Mouse (Mus musculus): ENCODE measurements around the gene Hnrnpf. TPM values are rescaled to one million over a fixed set of nuclear protein-coding genes. Genes with fewer than 3 reads are reported as not detected.

The Hnrnpf gene
- total RNA-seq, 4 experiments from 2014 or later: 119 to 160 (median 148) TPM

- DNase-seq (ENCODE audit: low spot score in 2 of 2): no peak
Observed at GRCm38 (mm10) chr6:117920659-117921640, 20.8 kb downstream of the Hnrnpf start.

GRCm38 (mm10) chr6:117922041-117922440 lies 21.9 kb downstream of the Hnrnpf start:
- no peak for DNase-seq (ENCODE audit: low spot score in 2 of 2)

DNA sequence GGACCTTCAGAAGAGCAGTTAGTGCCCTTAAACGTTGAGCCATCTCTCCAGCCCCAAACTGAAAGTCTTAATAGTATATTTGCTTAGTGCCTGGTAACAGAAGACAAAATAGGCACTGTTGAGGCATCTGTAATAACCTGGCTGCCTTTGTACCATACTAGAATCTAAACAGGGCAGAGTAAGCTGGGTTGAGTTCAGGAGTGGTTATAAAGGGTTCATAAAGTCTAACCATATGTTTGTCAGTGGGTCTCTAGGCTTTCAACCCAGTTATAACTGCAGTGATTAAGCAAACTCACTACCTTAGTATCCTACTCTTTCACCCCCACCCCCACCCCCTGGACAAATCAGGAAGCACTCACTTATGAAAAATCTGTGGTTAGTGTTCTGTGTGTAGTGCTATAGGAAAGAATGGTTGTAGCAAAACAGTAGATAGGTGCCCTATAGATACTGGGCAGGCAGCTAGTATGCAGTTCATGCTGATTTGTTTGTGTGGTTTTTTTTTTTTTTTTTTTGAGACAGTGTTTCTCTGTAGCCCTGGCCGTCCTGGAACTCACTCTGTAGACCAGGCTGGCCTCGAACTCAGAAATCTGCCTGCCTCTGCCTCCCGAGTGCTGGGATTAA lies 26.9 kb downstream of the Hnrnpf start:
- no peak for DNase-seq (ENCODE audit: low spot score in 2 of 2)

DNA sequence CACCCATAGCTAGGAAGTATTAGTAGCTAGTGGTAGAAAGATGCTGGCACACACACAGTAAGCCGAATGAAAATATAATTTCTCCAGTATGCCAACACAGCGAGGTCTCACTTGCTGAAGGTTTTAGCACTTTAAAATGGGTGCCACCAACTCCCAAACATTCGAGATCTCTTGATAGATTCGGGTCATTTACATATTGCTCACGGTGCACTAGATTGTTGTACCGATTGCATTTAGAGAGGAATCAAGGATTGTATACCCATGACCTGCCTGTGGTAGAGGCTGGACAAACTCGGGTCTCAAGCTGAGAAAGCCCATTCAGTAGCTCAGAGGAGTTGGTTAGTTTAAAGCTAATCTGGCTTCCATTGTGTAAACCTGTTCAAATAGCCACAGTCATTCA lies 27.8 kb downstream of the Hnrnpf start:
- DNase-seq (ENCODE audit: low spot score in 2 of 2): no peak

DNA sequence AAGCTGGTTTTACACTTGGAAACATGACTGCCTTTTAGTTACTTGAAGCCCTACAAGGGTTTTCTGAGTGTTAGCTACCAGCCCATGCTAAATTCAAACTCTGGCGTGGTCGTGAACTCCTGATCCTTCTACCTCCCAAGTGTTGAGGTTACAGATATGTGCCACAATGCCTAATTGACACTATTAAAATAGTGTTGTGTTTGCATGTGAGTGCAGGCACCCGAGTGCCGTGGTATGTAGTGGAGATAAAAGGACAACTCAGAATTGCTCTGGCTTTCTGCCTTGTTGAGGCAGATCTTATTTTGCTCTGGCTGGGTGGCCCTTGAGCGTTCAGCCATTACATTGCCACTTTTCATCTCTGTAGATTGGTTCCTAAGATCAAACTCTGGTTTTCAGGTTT lies 28.6 kb downstream of the Hnrnpf start:
- DNase-seq (ENCODE audit: low spot score in 2 of 2): no peak

- DNase-seq (ENCODE audit: low spot score in 2 of 2): no peak
Observed at GRCm38 (mm10) chr6:117929945-117930655, 30.0 kb downstream of the Hnrnpf start.

DNA sequence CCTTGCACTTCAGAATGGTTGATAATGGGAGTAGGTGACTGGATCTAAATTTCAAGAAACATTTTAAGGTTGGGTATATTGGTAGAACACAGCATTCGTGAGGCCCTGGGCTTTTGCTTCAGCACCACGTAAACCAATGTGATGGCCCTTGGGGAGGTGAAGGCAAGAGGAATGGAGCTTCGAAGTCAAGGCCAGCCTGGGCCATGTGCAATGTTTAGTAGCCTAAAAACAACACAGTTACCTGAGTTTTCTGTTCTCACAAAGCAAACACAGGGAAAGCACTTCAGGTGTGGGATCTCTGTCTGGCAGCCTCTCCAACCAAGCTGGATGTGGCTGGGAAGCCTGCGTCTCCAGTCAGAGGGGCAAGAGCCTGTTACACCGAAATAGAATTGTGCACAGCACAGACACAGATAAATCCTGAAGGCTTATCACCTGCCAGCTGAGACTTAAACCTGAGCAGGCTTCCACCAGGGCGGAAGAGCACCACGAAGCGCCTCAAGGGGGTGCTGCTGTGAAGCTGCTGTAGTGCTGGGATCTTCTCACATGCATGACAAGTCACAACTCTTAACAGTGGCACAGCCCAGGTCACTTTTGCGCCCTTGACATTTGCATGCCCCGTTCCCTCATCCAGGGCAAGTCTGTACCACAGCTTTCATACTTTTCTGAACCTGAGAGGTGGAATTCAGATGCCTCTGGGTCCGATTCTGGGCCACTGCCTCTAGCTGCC lies 32.4 kb downstream of the Hnrnpf start:
- DNase-seq (ENCODE audit: low spot score in 2 of 2): no peak

DNA sequence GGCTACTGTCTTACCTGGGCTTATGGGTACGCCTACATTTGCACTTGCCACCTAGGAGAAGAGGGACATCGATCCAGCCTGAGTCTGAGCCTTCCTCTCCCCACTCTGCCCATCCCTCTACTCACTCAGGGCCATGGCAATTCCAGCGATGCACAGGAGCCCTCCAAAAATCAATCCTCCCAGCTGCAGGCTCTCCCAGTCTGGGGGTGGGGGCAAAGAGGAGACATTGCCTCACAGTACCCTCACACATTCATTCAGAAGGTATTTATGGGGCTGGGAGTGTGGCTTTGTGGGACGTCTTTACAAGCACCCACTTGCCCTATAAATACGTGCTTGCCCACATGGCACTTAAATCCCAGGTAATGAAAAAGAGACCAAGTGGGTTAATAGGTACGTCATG lies 34.2 kb downstream of the Hnrnpf start:
- DNase-seq (ENCODE audit: low spot score in 2 of 2): no peak

DNA sequence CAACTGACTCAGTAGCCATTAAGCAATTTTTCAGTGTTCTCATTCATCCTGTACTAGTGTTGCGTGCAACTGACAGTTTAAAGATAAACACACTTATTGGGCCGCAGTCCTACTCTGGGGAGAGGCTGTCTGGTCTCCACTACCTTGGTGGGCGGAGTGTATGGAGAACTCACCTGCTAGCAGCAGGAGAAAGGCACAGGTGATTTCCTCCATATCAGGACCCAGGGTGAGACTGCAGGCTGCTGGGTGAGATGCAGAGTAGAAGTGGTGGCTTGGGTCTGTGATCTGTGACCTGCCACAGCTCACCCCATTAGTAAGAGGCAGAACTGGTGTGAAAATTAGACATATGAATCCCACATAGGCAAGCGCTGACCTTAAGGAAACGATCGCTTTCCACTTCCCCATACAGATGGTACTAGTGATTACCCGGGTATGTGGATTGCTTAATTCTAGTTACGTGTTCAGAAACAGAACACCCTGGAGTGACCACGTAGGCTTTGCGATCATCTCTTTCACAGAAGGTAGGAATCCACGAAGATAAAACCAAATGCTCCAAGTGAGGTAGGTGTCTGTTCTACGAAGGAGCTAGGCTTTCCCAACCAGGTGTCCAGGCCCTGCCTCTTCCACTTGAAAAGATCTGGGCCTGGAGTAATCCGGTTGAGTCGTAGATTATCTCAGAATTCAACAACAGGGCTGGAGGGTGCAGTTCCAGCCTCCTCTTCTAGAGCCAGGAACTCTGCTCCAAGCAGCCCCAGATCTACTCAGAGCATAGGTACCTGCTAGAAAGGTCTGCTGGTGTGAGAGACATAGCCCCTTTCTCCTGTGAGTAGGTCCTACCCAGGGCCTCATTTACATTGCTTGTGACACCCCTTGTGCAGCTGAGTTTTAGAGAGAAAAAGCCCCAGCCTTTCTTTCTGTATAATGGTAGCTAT lies 35.8 kb downstream of the Hnrnpf start:
- DNase-seq (ENCODE audit: low spot score in 2 of 2): no peak

GRCm38 (mm10) chr6:117937222-117937932 lies 37.3 kb downstream of the Hnrnpf start, which contains the start of gene Fxyd4:
Fxyd4 (minus strand) TSS chr6:117937692.
- DNase-seq (ENCODE audit: low spot score in 2 of 2): no peak

DNA sequence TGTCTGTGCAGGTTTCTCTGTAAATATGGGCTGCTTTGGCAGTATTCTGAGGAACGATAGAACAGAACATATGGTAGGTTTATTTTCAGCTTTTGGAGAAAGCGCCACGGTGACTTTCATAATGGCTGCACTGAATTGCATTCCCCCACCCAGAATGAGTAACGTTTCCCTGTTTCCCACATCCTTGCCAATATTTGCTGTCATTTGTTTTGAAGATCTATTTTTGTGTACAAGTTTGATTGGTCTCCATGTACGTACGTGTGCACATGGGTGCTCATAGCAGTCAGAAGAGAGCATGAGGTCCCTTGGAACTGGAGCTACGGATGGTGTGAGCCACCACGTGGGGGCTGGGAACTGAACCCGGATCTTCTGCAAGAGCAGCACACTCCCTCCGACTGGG lies 38.8 kb downstream of the Hnrnpf start:
- peak; percentile 34 to 52 for DNase-seq (ENCODE audit: low spot score in 2 of 2)

DNA sequence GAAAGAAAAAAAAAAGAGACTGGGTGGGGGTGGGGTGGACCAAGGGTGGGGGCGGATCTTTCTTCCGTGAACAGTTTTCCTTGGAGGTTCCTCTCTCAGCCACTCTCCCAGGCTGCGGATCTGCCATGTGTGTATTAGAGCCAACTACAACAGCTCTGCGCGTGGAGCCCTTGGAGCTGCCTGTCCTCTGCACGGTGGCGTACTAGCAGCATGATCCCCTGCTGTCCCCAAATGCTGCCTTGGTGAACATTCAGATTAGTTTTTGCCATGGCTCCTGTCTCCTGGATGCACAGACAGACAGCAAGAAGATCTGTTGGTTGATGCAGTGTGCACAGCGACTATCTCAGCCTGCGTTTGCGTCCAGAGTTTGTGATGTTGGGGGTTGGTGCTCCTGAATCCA lies 42.6 kb downstream of the Hnrnpf start:
- DNase-seq (ENCODE audit: low spot score in 2 of 2): peak; percentile 44 to 49

DNA sequence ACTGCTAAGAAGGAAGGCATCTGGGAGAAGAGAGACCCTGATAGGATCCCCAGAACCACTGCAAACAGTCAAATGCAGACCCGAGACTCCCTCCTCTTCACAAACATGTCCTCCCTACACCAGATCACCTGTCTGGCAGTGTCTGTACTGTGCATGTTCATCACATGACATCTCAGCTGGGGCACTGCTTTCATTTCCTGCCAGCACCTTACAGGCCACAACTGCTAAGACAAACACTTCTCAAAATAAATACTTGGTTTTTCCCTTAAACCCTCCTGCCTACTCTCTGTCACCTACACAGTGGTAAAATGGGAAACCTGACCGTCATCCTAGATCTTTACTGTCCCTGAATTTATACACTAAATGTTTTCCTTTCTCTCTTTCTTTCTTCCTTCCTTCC lies 43.8 kb downstream of the Hnrnpf start:
- no peak for DNase-seq (ENCODE audit: low spot score in 2 of 2)

DNA sequence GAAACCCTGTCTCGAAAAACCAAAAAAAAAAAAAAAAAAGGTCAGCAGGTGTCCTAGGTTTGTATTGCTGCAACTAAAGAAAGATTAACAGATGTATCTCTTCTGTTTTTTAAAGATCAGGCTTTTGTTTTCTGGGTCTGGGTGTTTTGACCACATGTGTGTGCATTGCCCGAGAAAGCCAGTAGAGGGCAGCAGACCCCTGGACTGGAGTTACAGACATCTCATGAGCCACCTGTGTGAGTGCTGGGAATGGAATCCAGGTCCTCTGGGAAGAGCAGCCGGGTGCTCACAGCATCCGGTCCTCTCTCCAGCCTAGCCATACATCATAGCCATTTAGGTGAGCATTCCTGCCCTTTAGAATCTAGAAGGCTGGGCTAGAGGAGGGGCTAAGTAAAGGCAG lies 52.2 kb downstream of the Hnrnpf start:
- no peak for DNase-seq (ENCODE audit: low spot score in 2 of 2)

GRCm38 (mm10) chr6:117956161-117956560 lies 56.0 kb downstream of the Hnrnpf start:
- no peak for DNase-seq (ENCODE audit: low spot score in 2 of 2)

DNA sequence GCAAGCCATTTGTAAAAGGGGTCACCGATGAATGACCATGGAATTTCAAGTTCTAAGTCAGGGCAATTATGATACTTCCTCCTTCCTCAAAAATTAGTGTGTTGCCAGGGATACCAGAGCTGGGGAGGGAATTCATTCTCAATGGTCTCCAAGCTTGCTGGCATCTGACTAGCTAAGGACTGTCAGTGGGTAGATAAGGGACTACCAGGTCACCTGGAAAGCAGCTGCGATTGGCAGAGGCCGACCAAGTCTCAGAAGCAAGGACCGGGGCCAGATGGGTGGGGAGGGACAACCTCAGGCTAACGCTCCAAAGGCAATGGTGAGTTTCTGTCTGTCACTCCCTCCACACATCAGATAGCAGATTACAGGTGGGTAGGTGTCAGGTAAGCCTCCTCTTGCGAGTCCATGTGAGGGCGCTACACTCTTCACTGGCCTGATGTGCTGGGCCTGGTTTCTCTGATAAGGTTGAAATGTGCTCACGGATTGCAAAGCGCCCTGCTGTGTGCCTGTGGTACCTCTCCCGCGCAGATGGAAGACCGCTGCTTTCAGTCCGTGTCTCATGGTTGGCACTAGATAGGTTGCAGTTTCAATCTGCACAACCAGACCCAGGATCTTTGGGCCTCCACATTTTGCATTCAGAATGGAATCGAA lies 56.9 kb downstream of the Hnrnpf start:
- DNase-seq (ENCODE audit: low spot score in 2 of 2): no peak

DNA sequence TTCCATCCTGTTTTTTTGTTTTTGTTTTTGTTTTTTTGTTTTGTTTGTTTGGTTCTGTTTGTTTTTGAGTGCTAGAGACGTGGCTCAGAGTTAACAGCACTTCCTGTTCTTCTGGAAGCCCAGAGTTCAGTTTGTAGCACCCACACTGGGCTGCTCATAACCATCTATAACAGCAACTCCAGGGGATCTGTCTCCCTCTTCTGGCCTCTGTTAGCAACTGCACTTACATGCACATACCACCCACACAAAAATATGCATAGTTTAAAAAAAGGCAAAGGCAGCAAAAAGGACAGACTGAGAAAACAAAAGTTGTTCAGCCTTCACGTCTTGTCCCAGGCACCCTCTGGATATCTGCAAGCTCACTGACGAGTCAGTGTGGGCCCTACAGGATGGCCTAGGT lies 63.1 kb downstream of the Hnrnpf start:
- DNase-seq (ENCODE audit: low spot score in 2 of 2): no peak

DNA sequence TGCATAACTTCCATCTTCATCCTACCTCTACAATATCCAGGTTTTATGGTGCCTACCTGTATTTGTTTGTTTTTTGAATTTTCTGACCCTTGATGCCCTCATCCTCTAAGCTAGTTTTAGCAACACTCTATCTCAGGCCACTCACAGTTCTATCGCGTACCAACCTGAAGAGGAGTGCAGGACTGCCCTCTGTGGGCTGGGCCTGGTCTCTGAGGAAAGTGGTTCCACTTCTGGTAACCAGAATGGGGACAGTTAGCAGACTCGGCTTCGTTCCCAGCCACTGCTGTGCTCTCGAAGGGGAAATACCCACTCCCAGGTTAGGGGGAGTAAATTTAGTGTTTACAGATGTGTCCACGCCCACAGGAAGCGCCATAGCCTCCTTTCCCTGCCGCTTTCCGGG lies 66.6 kb downstream of the Hnrnpf start:
- no peak for DNase-seq (ENCODE audit: low spot score in 2 of 2)

Data from layer of hippocampus, adult 8-10 months (tissue).